Mouse (Mus musculus) E14TG2a.4 (cell line): ENCODE results near the gene Pcsk5.

Experiments used
- CTCF ChIP-seq: conservative IDR thresholded peaks from 2 replicates; pipeline ENCODE4 v1.5.1; 2014; ENCODE audit warnings: low read length
- NANOG ChIP-seq: IDR thresholded peaks from 2 replicates; pipeline ENCODE4 v1.6.1; 2014; ENCODE audit warnings: borderline replicate concordance, low read length, mixed read lengths
- POU5F1 ChIP-seq: IDR thresholded peaks from 2 replicates; pipeline ENCODE4 v1.6.1; 2014; ENCODE audit warnings: low read length, borderline replicate concordance

- TF ChIP-seq CTCF, result no peak
- TF ChIP-seq POU5F1, result no peak
- TF ChIP-seq NANOG, result no peak
Measured at GRCm38 (mm10) chr19:17528746-17529532, 308.5 kb downstream of the Pcsk5 start.
